Mouse (Mus musculus): Measurements from ENCODE around the gene Klc1. TPM values are rescaled to one million over a fixed set of nuclear protein-coding genes. Genes with fewer than 3 reads are reported as not detected.

Gene Klc1
- total RNA-seq, 2 experiments from 2014 or later, result 856 to 890 TPM

GRCm38 (mm10) chr12:111830375-111830774 lies 71.7 kb downstream of the Klc1 start:
- intact Hi-C loops (cut with DNase I), result no loop called here
- no peak for DNase-seq (ENCODE audit: low spot score in 2 of 2)

GRCm38 (mm10) chr12:111832643-111833042 lies 74.0 kb downstream of the Klc1 start:
- intact Hi-C loops (cut with DNase I), result no loop called here
- no peak for DNase-seq (ENCODE audit: low spot score in 2 of 2)

- DNase-seq (ENCODE audit: low spot score in 2 of 2), result no peak
- intact Hi-C loops (cut with DNase I), result no loop called here
Measured at GRCm38 (mm10) chr12:111833457-111833856, 74.8 kb downstream of the Klc1 start.

- no peak for DNase-seq (ENCODE audit: low spot score in 2 of 2)
- intact Hi-C loops (cut with DNase I), result no loop called here
Measured at GRCm38 (mm10) chr12:111842565-111843433, 84.2 kb downstream of the Klc1 start.

- DNase-seq (ENCODE audit: low spot score in 2 of 2), result no peak
- intact Hi-C loops (cut with DNase I), result no loop called here
Measured at GRCm38 (mm10) chr12:111843470-111843869, 84.8 kb downstream of the Klc1 start.

GRCm38 (mm10) chr12:111845953-111846352 lies 87.3 kb downstream of the Klc1 start:
- no peak for DNase-seq (ENCODE audit: low spot score in 2 of 2)
- intact Hi-C loops (cut with DNase I), result no loop called here

- no peak for DNase-seq (ENCODE audit: low spot score in 2 of 2)
- intact Hi-C loops (cut with DNase I), result no loop called here
Measured at GRCm38 (mm10) chr12:111846815-111847214, 88.2 kb downstream of the Klc1 start.

- DNase-seq (ENCODE audit: low spot score in 2 of 2), result no peak
- intact Hi-C loops (cut with DNase I), result no loop called here
Measured at GRCm38 (mm10) chr12:111848300-111848798, 89.7 kb downstream of the Klc1 start.

GRCm38 (mm10) chr12:111851235-111851634 lies 92.6 kb downstream of the Klc1 start:
- no peak for DNase-seq (ENCODE audit: low spot score in 2 of 2)

GRCm38 (mm10) chr12:111851745-111852144 lies 93.1 kb downstream of the Klc1 start:
- no peak for DNase-seq (ENCODE audit: low spot score in 2 of 2)
- intact Hi-C loops (cut with DNase I), result no loop called here

More at GRCm38 (mm10) chr12:111851235-111851634, 92.6 kb downstream of the Klc1 start:
- intact Hi-C loops (cut with DNase I), result no loop called here

- DNase-seq (ENCODE audit: low spot score in 2 of 2), result no peak
- intact Hi-C loops (cut with DNase I), result no loop called here
Measured at GRCm38 (mm10) chr12:111853011-111853436, 94.4 kb downstream of the Klc1 start.

GRCm38 (mm10) chr12:111853546-111853945 lies 94.9 kb downstream of the Klc1 start:
- no peak for DNase-seq (ENCODE audit: low spot score in 2 of 2)
- intact Hi-C loops (cut with DNase I), result no loop called here

- intact Hi-C loops (cut with DNase I), result no loop called here
- DNase-seq (ENCODE audit: low spot score in 2 of 2), result no peak
Measured at GRCm38 (mm10) chr12:111855448-111855847, 96.8 kb downstream of the Klc1 start.

Other genes with a start within 250 kb of the Klc1 start
- 100 to 1,000 TPM; 237 to 261 TPM for gene Eif5, start 220.8 kb upstream of the Klc1 start, total RNA-seq (2021)
- gene Mark3, start 184.3 kb upstream of the Klc1 start, total RNA-seq (2021), result 100 to 1,000 TPM; 122 to 125 TPM
- 1,000 to 10,000 TPM; 1,395 to 1,474 TPM for gene Ckb, start 86.5 kb upstream of the Klc1 start, total RNA-seq (2021)
- gene Trmt61a, start 80.7 kb upstream of the Klc1 start, total RNA-seq (2021), result 10 to 100 TPM; 18.9 to 19.7 TPM
- 10 to 100 TPM; 45.7 to 47.0 TPM for gene Bag5, start 45.6 kb upstream of the Klc1 start, total RNA-seq (2021)
- gene Apopt1, start 45.6 kb upstream of the Klc1 start, total RNA-seq (2021), result 10 to 100 TPM; 39.4 to 44.3 TPM
- gene Xrcc3, start 55.0 kb downstream of the Klc1 start, total RNA-seq (2021), result 1 to 10 TPM; 3.7 to 4.7 TPM
- gene Zfyve21, start 55.3 kb downstream of the Klc1 start, total RNA-seq (2021), result 10 to 100 TPM; 19.8 TPM
- 10 to 100 TPM; 61.2 to 64.4 TPM for gene Ppp1r13b, start 149.3 kb downstream of the Klc1 start, total RNA-seq (2021)
- 100 to 1,000 TPM; 411 to 446 TPM for gene Atp5mpl, start 208.1 kb downstream of the Klc1 start, total RNA-seq (2021)
- gene Tdrd9, start 212.7 kb downstream of the Klc1 start, total RNA-seq (2021), result under 1 TPM; 0.13 to 0.55 TPM
- not detected for gene Rd3l, start 222.5 kb downstream of the Klc1 start, total RNA-seq (2021)